Mouse (Mus musculus): ENCODE results near the gene Pde2a.
"Not testable (repeated sequence)": the region's sequence is repeated elsewhere in the genome, so short reads cannot be mapped to it uniquely, and the experiment has no call there.

Gene Pde2a

DNA sequence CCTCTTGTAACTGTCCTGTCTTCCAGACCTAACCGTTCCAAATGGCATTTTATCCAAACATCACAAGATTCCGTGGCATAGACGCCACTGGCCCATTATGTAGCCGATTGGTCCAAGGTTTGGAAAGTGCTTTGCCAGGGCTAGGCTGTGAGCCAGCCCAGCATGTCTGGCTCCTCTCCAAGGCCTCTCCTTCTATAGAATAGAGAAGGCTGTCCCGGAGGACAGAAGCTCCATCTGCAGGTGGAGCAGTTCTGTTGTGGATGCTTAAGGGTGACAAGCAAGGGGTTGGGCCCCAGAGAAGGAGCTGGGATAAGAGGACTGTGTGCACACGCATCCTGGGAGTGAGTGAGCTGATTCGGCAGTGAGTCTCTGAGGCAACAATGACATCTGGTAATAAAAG is 92.2 kb downstream of the Pde2a start:
- in situ Hi-C loops (cut with MboI), result no loop called here

DNA sequence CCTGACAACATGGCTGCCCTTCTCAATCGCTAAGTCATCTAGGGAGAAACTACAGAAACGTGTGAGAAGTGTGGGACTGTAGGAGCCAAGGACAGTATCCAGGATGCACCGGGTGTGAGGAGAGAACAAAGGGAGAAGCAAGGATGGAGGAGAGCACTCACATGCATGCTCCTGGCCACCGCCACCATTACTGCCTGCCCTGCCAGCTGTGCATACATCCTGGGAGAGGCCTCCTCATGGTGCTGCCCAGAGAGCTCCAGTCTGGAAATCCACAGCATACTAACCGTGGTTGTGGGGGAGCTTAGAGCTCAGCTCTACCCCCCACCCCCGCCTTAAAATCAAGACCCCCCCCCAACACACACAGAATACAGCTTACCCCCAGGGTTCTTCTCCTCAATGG is 93.3 kb downstream of the Pde2a start:
- in situ Hi-C loops (cut with MboI), result no loop called here

DNA sequence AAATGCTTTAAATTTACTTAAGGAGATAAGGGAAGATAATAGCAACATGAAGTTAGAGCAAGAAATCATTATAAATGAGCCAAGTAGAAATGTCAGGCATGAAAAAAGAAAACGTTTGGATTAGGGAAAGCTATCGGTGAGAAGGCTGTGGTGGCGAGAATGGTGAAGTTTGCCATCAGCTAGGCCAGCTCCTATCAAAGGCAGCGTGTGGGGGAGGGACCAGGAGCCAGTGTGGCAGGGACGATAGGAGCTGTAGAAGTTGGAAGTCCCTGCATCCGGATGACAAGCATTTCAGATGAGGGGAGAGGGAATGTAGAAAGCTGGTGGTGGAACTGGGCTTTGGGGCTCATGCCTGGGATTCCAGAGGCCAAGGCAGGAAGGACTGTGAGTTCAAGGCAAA is 93.8 kb downstream of the Pde2a start:
- in situ Hi-C loops (cut with MboI), result no loop called here

DNA sequence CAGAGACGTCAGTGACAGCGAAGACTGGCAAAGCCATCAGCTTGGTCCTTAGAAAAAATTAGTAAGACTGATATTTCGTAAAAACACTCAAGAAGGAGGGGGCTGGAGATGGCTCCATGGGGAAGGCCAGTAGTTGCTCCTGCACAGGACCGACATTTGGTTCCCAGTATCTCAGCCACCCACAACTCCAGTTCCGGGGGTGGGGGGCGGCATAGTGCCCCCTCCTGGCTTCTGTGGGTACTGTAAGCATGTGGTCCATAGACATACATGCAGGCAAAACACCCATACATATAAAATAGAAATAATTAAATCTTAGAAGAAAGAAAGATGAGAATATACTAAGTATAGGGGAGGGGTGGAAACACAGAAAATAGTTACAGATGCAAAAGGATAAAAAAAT is 95.0 kb downstream of the Pde2a start:
- in situ Hi-C loops (cut with MboI), result no loop called here

DNA sequence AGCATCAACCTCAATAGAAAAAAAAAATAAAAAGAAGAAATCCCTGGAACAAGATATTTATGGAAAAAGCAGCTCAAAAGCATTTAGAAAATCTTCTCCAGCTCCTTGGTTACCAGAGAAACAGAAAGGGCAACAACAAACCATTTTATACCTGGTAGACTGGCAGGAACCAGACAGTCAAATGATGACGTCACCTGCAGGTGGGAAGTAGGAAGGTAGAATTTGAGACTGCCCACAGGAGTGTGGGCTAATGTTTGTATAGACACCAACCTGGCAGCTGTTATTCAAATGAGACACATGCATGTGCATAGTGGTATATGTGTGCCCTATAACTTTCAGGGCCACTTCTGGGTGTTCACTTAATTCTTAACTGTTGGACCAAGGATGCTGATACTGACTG is 100.2 kb downstream of the Pde2a start:
- in situ Hi-C loops (cut with MboI), result no loop called here

DNA sequence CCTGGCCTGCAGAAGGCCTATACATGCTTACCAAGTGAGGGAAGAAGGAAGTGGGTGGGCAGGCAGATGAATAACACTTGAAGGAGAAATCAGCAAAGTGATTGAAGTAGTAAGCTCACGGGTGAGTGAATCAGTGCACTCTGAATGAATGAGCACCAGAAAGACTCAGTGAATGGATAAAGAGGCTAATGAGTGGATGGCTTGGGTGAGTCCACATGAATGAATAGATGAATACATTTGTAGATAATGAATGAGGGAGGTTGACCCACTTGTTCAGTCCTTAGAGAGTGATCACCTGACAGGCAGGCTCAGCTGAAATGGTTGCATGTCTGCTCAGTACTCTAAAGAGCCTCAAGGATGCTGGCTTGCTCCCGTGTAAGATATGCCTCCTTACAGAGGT is 101.7 kb downstream of the Pde2a start:
- in situ Hi-C loops (cut with MboI), result no loop called here

DNA sequence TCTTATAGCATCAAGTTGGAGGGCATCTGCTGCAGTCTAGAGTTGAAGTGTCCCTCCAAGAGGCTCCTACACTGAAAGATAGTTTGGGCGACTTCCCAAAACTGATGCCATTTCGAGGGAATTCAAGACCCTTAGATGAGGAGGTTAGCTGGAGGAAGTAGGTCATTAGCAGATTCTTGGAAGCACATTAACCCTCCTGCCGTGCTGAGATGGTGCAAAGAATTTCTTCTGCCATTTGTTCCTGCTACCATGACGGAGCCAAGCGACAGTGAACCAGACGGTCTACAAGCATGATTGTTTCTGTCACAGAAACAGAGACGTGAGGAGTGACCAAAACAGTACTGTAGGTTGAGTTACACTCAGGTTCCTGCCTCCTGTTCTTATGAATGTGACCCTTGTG is 105.0 kb downstream of the Pde2a start:
- in situ Hi-C loops (cut with MboI), result no loop called here

DNA sequence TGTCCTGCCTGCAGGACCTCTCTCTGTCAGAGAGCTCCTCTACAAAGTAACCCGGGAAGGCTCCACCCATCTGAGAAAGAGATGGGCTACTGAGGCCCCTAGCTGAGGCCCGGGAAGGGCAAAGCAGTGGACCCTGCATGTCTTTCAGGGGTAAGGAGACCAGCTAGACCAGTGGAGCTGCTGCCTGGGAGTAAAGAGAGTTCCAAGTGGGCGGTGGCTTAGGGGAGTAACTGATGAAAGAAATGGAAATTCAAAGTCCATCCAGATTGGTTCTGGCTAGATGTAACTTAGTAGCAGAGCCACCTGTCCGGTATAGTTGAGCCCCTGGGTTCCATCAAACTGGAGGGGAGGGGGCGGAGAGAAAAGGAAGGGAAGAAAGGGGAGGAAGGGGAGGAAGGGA is 112.9 kb downstream of the Pde2a start:
- in situ Hi-C loops (cut with MboI), result no loop called here

DNA sequence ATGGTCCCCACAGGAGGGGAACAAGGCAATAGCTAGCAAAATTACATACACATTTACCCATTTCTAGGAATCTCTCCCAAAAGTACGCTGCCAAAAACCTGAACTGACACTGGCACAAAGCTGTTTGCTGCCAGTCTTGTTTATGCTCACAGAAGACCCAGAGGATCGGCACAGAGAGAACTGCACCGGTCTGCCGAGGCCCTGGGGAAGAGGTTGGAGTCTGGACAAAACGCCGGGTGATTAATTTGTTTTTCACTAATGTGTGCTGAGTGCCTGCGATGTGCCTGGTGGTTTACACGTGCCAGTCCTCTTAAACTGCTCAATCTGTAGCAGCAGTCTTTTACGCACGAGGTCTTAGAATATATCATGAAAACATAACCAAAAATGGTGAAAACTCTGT is 113.6 kb downstream of the Pde2a start:
- in situ Hi-C loops (cut with MboI), result no loop called here

DNA sequence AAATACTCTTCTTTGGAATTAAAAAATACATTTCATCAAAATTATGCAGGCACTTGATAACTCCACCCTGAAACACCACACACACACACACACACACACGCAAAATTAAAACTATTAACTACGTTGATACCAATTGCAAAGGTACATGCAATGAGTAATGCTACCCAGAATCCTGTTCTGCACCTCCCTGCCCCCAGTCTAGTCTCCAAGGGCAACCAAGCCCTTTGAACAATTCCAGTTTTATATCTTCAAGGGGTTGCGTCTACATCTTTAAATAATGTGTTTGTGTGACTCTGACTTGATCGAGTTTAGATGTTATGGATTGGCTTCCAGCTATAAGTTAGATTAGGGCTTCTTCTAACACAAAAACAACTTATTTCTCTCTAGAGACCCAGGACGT is 114.0 kb downstream of the Pde2a start:
- in situ Hi-C loops (cut with MboI), result no loop called here

DNA sequence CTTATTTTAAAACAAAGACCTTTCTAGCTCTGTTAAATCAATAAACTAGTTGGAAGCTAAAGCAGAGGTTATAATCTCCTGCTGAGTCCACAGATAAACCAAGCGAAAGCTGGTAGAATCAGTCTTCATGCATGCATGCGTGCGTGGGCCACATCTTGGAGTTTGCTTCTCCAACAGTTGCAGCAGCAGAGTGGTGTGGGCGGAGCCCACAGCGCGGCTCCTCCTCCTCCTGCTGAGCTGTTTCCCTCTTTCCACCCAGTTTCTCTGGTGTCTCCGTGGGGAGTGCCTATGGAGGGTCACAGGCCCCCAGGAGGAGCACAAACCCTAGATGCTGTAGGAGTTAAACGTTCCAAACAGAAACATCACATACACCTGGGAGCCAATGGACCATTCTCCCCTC is 116.0 kb downstream of the Pde2a start:
- in situ Hi-C loops (cut with MboI), result no loop called here

DNA sequence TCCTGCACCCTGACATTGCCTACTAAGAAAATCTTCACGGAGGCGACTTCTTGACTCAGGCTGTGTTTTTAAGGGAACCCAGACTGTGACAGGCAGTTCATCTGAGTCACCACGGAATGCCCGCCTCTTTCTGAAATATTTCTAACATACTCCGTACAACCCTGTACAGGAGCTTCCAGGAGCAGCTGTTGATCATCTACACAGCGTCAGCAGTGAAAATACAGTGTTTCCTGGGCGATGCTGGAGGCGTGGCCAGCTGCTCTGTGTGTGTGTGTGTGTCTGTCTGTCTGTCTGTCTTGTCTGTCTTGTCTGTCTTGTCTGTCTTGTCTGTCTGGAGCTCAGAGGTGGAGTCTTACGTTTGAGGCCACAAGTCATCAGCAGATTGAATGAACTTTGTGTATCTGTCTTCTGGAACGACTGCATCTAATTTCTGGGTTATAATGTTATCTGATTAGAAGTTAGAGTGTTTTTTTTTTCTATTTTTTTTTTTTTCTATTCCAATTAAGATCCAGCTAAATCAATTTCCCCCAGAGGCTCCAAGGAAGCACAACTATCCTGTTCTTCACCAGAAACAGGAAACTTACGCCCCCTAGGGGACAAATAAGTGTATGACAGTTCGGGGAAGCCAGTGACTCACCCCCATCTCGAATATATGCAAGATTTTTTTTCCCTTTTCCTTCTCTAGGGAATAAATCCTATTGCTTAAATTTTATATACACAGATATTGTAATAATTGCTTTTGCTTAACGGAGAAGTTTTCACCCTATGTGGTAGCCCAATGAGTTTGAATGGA is 116.8 kb downstream of the Pde2a start:
- in situ Hi-C loops (cut with MboI), result no loop called here

DNA sequence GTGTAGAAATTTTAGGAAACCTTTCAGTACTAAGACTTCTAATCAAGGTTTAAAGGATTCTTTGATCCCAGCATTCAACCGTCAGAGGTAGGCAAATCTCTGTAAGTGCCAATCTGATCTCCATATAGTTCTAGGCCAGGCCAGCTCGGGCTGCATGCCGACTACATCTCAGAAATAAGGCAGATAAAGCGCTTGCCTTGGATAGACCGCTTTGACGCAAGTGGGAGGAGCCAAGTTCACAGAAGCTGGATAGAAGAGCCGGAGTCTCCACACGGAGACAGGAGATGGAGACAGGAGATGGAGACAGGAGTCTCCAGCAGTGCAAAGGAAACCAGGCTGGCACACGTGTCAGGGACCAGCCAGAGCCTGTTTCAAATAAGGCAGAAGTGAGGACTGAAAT is 118.3 kb downstream of the Pde2a start:
- in situ Hi-C loops (cut with MboI), result no loop called here

DNA sequence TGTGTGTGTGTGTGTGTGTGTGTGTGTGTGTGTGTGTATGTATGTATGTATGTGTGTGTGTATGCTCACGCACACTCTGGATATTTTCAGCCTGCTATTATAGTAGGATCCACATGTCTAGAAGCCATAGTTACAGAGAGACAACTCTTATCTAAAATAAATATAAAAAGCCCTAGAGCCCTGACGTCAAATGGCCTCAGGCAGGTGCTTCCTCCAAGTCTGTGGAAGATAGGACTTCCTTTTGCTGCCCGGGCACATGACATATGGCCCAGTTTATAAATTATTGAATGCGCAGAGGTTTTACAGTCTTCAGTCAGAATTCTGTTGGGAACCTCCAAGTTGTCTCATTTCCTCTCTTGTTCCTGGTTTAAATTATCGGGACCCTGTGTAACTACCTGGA is 119.2 kb downstream of the Pde2a start:
- in situ Hi-C loops (cut with MboI), result no loop called here

DNA sequence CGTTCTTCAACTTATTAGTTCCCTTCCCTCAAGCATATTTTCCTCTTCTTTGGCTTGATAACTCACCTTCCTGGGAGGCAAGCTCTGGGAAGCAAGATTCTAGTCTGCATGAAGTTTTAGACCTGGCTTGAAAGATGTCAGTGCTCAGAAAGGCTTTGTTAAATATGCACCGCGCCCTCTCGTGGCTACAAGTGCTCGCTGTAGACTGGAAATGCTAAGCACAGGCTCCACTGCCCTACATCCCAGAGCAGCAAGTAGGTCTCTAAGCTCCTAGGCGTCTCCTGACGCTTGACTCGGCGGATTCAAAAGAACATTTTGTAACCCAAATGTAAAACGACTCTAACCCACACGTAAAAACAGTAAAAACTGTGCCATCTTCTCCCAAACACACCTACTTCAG is 119.6 kb downstream of the Pde2a start:
- in situ Hi-C loops (cut with MboI), result no loop called here

DNA sequence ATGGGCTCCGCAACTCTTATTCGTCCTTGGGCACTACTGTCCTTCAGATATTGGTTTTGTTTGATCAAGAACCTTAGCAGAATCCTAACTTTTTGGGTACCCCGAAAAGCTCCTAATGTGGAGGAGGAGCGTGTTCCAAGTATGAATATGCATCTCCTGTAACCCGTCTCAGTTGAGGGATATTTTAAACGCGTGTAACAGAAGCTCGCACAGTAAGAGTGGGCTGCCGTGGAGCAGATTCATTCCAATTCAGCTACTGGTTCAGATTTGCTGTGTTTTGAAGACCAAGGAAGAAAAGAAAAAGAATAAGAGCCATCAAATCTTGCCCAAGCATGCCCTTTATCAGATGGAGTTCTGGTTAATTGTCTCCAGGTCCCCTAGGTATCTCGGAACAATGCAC is 120.2 kb downstream of the Pde2a start:
- in situ Hi-C loops (cut with MboI), result no loop called here

DNA sequence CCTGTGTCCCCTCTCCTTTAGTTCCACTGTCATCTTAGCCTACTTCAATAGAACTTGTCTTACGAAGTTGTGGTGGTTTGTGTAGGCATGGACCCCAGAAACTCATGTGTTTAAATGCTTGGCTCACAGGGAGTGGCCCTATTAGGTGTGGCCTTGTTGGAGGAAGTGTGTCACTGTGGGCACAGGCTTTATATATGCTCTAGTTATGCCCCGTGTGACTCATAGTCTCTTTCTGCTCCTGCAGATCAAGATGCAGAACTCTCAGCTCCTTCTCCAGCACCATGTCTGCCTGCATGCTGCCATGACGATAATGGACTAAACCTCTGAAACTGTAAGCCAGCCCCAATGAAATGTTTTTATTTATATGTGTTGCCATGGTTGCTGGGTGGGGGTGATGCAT is 126.2 kb downstream of the Pde2a start:
- in situ Hi-C loops (cut with MboI), result no loop called here

DNA sequence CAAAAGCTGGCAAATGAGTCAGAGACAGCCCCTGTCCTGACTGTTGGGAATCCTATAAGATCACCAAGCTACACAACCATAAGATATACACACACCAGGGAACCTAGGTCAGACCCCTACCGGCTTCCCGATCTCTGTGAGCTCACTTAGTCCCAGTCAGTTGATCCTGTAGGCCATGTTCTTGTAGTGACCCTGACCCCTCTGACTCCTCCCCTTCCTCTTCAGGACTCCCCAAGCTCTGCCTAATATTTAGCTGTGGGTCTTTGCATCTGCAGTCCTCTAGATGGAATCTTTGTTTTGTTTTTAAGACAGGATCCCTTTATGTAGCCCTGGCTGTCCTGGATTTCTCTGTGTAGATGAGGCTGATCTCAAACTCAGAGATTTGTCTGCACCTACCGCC is 127.8 kb downstream of the Pde2a start:
- in situ Hi-C loops (cut with MboI), result no loop called here

DNA sequence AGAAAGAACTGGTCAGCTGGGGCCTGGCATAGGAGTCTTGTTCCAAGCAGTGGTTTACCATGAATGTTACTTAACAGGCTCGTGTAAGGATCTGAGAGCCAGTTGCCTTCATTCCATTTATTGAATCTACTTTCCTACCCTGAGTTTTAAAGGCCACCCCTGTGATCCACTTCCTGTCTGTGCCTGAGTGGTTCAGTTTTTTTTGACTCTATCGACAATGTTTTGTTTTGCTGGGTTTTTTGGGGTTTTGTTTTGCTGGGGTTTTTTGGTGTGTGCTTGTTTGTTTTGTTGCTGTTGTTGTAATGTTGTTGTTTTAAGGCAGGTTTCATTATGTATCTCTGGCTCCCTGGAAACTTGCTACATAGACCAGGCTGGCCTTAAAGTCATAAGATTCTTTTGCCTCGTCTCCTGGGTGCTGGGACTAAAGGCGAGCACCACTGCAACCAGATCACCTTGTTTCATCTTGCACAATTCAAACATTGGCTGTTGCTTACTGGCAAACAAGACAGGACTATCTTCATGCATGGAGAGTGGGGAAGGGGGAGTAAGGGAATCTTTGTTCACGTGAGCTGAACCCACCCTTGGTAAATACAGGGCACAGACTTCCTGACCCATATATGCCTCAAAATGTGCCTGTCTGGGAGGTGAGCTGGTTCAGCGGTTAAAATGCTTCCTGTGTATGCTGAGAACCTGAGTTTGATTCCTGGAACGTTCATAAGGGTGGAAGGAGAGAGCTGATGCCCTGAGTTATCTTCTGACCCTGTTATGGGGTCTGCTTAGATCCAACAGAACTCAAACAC is 129.4 kb downstream of the Pde2a start:
- in situ Hi-C loops (cut with MboI), result no loop called here

DNA sequence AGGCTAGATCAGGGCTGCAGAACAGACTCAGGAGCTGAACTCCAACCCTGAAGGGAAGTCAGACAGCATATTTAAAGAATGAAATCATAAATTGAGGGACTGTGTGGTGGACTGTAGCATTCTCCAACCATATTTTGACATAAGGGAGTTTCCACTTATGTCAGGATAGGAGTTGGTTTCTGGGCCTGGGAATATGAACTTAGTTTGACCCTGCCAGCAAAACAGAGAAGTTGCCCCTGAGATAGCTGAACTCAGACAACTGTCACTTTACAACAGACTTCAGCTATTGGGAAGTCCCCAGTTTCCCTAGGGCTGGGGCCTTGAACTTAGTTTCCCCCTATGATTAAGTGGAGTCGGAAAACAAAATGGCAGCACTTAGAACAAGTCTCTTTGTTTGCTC is 130.0 kb downstream of the Pde2a start:
- in situ Hi-C loops (cut with MboI), result no loop called here

DNA sequence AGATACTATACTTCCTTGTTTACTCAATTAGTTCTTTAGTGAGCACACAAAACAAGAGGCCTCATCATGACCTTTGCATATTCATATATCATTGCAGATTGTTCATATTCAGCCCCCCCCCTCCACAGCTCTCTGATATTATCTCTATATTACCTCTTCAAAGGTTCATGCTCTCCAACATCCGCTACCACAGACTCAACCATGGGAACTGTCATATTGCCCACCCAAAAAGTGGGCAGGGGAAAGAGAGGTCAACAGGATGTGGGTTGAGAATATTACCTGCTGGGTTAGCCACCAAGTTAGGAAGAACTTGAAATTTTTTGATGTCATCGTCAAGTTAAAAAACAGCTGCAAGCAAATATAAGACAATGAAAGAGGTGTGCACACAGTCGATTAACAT is 134.0 kb downstream of the Pde2a start:
- in situ Hi-C loops (cut with MboI), result not testable (repeated sequence)

DNA sequence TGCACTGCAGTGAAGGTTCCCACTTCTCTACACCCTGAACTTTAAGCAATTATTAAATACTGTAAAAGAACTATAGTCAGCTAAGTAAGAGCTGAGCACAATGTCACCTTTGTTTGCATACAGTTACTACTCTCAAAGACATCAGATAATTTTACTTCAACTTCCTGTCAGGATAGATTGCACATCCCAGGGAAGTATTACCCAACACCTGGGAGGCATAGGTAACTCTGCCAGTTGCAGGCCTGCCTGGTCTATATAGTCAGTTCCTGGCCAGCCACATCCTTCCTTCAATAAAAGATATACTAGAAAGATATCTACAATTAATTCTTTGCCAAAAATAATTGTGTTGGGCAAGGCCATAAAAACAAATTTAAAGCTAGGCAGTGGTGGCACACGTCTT is 135.9 kb downstream of the Pde2a start:
- in situ Hi-C loops (cut with MboI), result no loop called here

DNA sequence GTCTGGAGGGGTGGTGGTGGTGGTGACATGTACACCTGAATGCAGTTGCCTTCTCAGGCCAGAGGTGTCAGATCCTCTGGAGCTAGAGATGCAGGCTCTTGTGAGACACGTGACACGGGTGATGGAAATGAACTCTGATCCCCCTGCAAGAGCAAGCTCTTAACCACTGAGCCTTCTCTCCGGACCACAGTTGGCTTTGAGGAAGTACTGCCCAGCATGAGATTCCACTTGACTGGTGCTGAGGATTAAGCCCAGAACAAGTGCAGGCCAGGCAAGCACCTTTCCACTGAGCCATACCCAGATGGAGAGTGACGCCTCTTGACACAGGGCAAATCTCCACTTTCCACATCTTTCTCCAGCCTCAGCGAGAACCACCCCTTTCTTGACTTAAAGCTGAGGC is 137.9 kb downstream of the Pde2a start:
- in situ Hi-C loops (cut with MboI), result not testable (repeated sequence)
